ENCODE assay signal across 17 mouse cellular contexts in the genomic region with DNA sequence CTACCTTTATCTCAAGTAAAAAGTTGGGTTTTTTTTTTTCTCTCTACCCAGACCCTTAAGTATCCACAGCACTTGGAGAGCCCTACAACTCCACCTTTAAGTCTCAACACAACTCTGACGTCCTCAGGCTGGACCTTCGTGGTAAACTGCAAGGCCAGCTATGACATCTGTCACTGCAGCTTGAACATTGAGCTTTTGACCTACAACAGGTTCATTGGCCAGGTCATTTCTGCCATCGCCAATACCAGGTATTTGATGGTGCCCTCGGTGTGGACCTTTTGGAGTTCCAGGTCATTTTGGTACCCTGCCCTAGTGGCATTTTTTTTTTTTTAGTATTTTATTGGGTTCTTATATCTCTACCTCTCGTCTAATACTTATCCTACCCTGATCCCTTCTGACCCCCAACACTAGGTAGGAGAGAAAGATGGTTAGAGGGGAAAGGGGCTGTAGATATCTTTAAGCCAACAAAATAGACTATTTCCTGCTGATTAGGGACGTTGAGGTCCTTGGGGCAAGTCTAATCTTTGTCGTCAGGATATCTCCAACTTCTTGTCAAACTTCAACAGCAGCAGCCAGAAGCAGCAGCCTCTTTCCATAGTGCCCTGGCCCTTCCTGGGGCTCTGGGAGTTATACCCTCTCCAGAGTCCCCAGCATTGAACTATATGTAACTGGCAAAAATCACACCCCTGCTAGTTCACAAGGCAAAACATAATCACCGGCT. TPM values are rescaled to one million over a fixed set of nuclear protein-coding genes. Genes with fewer than 3 reads are reported as not detected.
"Had no signal": no experiment of that assay in that cellular context is flagged by ENCODE, and none has a peak within 500 bp of the region (broad histone marks: within the 10 kb centered on the region; RNA-seq: fewer than 3 reads in every experiment).

No protein-coding gene starts in this region.

- H3K27me3 ChIP-seq: kidney, embryonic 15.5 days had no signal

- DNase-seq: kidney, adult 2 months; kidney, postnatal 14 days; lung, adult 18-20 months; right cerebral cortex, postnatal 14 days; thymus, postnatal 4 days had no signal

- H3K36me3 ChIP-seq: kidney, embryonic 15.5 days; limb, embryonic 12.5 days; midbrain, embryonic 12.5 days had no signal

- H3K9me3 ChIP-seq: kidney, embryonic 15.5 days; limb, embryonic 12.5 days; midbrain, embryonic 12.5 days had no signal

- H3K9ac ChIP-seq: kidney, embryonic 15.5 days; limb, embryonic 12.5 days; midbrain, embryonic 12.5 days had no signal

- H3K4me2 ChIP-seq: kidney, embryonic 15.5 days; limb, embryonic 12.5 days; midbrain, embryonic 12.5 days had no signal

- H3K4me3 ChIP-seq: kidney, embryonic 15.5 days; limb, embryonic 12.5 days; midbrain, embryonic 12.5 days had no signal

- H3K27ac ChIP-seq: kidney, embryonic 15.5 days; limb, embryonic 12.5 days; midbrain, embryonic 12.5 days had no signal

RNA-seq across cellular contexts. Expression of gene Mgat4e, which starts 29.3 kb away (rescaled TPM):
- total RNA-seq: layer of hippocampus, postnatal 25 days; left cerebral cortex, adult 8-10 months; left cerebral cortex, postnatal 36 days; megakaryocyte-erythroid progenitor cell, adult 5-6 weeks; midbrain, postnatal 0 days had no signal
- polyA plus RNA-seq: intestine, embryonic 14.5 days; kidney, embryonic 15.5 days; limb, embryonic 12.5 days; lung, embryonic 16.5 days; midbrain, embryonic 12.5 days; midbrain, postnatal 0 days; neural tube, embryonic 14.5 days; stomach, postnatal 0 days had no signal
